Mouse (Mus musculus) brain, embryonic 14.5 days (tissue): ENCODE results near the gene Angptl4.

ENCODE experiments used
- CTCF ChIP-seq: fragments of 200-500 bp; IDR thresholded peaks from 2 replicates; pipeline ENCODE4 v1.5.1; 2012; ENCODE audit warnings: inconsistent platforms, mild to moderate bottlenecking, moderate library complexity, borderline replicate concordance; ENCODE audit not compliant: insufficient read depth, insufficient read length; ENCODE audit errors: extremely low read depth
- POLR2A ChIP-seq: fragments of 200-500 bp; IDR thresholded peaks from 2 replicates; pipeline ENCODE4 v1.6.1; 2012; ENCODE audit warnings: mild to moderate bottlenecking, inconsistent platforms, borderline replicate concordance; ENCODE audit not compliant: poor library complexity, insufficient read depth, insufficient read length, severe bottlenecking; ENCODE audit errors: extremely low read depth

DNA sequence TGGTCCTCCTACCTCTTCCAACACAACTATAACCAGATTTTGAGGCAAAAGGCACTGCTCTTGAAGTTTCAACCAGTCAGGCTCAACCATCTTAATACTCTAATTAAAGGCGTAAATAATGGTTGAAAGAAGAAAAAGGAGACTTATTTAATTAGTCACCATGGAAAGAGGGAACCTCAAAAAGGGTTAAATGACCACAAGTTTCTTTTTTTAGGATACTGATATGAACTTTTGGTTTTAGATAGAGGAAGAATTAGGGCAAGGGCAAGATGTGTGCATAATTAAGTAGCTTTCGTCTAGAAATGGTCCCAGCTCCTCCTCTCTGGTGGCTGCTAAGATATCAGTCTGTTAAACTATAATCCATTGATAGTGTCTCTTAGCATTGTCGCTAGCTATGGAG lies 15.2 kb downstream of the Angptl4 start:
- TF ChIP-seq CTCF (no peak), POLR2A (no peak)
